Mouse (Mus musculus) CH12F3 (cell line): ENCODE measurements around the gene Fbll1.

Source experiments
- in situ Hi-C: fragments of 300-500 bp; cut with MboI; formaldehyde crosslinking; loops from 2 replicates; pipeline ENCODE4 v1.14.3; 2020; ENCODE audit warnings: low sequenced_read_pairs

Fbll1 gene

DNA sequence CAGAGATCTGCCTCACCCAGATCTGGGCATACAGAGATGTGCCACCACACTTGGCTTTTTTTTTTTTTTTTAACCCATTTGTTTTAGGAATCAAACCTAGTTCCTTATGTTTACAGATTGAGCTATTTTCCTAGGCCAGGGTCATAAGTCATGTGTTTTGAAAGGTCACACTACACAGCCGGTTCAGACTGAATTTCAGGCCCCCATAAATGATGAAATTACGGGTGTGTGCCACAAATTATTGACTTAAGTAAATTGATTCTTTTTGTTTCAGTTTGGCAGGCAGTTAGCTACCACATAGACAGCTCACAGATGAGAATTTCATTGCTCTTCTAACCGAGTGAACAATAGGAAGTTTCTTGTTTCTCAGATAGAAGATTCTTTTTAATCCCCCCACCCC lies 14.7 kb downstream of the Fbll1 start:
- in situ Hi-C loops = no loop called here

GRCm38 (mm10) chr11:35783038-35783437 lies 15.6 kb downstream of the Fbll1 start:
- in situ Hi-C loops = no loop called here

GRCm38 (mm10) chr11:35782444-35782843 lies 16.2 kb downstream of the Fbll1 start:
- in situ Hi-C loops = no loop called here

- in situ Hi-C loops = no loop called here
Measured at GRCm38 (mm10) chr11:35780336-35780735, 18.3 kb downstream of the Fbll1 start.

DNA sequence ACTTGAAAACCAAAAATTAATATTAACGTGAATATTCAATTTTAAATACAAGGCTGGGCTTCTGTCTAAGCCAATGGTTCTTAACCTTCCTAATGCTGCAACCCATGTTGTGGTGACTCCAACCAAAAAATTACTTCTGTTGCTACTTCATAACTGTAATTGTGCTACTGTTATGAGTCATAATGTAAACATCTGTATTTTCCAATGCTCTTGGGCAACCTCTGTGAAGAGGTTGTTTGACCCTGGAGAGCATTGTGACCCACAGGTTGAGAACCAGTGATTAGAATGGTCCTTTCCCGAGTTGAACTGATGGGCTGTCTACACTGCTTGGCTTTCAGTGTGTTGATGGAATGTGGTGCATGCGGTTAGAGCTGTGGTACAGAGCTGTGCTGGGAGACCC lies 22.2 kb downstream of the Fbll1 start:
- in situ Hi-C loops = no loop called here

DNA sequence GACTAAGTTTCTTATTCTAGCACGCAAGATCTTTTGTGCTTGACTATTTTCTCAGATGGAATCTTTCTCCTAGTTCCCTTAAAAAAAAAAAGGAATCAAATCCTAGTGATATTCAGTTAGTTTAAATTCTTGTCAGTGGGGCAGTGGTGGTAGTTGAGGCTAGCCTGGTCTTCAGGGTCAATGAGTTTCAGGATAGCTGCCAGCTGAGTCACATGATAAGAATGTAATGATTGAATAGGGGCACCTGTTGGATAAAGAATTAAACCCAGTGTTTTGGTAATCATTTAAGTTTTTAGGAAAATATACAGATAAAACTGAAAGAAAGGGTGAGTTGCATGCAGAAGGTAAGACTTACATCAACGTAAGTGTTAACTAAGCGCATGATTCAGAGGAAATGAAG lies 23.1 kb downstream of the Fbll1 start:
- in situ Hi-C loops = no loop called here

- in situ Hi-C loops = no loop called here
Measured at GRCm38 (mm10) chr11:35770741-35771504, 27.8 kb downstream of the Fbll1 start.

GRCm38 (mm10) chr11:35769746-35770437 lies 28.8 kb downstream of the Fbll1 start:
- in situ Hi-C loops = no loop called here

GRCm38 (mm10) chr11:35769188-35769745 lies 29.4 kb downstream of the Fbll1 start, which contains the start of gene Pank3:
TSS of gene Pank3 (plus strand) at chr11:35769484.
- in situ Hi-C loops = no loop called here

- in situ Hi-C loops = no loop called here
Measured at GRCm38 (mm10) chr11:35766845-35767244, 31.8 kb downstream of the Fbll1 start.

GRCm38 (mm10) chr11:35760627-35761003 lies 38.1 kb downstream of the Fbll1 start:
- in situ Hi-C loops = no loop called here

DNA sequence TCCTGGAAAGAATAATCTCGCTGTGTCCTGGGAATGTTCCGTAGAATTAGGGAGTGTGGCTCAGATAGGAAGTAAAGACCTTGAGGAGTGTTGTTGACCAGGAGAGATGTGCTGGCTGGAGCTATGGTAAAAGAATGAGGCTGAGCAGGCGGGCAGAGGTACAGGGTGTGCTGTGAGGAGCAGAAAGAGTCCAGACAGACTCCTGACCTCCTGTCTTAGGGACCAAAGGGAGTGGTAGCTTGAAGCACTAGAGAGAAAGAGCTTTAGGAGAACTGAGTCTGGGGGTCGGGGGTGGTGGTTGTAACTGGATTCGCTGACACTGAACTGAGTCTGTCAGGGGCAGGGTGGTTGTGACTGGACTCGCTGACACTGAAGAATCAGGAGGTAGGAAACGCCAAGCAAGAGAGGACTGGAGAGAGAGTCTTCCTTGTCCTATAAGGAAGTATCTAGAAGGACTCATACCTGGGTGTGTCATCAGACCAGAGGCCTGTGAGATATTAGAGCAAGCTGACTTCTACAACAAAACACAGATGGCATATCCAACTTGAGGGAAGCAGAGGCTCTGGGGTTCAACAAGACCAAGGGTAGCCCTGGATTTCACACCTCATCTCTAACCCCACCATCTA lies 38.6 kb downstream of the Fbll1 start:
- in situ Hi-C loops = no loop called here

DNA sequence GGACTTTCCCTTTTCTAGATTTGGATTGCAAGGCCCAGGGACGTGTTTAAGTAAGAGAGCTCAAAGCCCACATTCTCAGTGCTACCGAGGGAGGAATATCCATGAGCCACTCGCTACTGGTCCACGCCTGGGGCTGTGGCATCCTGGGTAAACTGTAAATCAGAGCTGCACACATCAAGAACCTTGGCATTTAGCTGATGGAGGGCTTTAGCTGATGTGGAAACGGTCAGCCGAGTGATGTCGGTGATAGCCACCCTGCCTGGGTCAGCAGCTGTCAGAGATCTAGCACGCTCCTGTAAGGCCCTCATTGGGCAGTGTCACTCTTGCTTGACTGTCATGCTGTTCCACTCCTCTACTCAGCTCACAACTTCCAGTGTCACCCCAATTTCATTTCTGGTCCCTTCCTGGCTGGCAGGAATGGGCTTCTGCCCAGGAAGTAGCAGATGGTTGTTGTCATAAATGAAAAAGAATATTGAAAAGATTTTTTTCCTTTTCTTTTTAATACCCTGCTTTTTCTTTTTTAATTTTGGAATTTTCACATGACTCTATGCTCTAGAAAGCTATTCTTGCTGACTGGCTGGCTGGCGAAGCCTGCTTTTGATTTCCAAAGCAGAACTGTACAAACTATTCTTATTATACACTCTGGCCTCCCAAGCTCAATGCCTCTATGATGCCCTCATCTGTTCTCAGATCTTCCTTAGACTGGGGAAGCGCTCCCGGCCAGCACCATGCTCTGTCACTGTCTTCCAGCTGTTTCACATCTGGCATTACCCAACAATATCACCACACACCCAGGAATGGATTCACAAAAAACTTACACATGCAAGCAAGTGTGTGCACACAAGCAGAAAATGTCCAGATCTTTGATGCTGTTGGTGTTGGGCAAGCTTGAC lies 42.0 kb downstream of the Fbll1 start:
- in situ Hi-C loops = no loop called here

- in situ Hi-C loops = no loop called here
Measured at GRCm38 (mm10) chr11:35755546-35755945, 43.1 kb downstream of the Fbll1 start.

DNA sequence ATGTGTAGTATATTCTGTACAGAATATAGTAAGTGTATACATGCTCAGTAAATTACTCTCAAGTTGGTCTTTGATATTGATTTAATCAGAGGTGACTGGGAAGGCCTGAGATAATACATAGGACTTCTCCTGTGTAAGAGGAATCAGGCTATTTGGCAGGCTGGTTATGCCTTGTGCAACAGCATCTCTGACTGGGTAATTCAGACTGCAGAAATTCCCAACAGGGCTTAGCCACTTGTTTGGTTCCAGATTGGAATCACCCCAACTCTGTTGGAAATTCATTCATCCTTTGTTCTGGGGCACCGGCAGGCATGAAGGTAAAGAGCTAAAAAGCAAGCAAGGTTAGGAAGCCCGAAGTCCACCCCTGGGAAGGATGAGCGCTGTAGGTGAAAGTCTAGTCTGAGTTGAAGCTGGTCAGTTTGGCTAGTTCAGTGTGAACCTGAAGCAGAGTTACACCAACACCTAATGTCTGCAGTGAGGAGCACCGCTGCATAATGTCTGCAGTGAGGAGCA lies 43.7 kb downstream of the Fbll1 start:
- in situ Hi-C loops = no loop called here

DNA sequence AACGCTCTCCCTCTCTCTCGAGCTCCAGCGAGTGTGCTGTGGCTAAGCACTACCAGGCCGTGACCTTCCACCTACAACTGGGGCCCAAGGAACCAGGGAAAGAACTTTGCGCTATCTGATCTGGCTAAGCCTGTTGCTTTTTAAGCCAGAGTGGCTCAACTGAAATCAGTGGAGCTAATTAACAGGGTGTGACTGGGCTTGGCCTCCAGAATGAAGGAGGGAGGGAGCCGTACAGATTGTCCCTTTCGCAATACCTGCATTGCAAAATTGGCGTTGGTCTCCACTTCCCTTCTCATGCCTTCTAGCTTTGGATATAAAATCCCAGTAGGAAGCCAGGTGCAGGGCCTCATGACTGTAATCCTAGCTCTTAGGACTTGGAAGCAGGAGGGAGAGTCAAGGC lies 48.1 kb downstream of the Fbll1 start:
- in situ Hi-C loops = no loop called here
